Mouse (Mus musculus): Measurements from ENCODE around the gene Nmrk2.

DNA sequence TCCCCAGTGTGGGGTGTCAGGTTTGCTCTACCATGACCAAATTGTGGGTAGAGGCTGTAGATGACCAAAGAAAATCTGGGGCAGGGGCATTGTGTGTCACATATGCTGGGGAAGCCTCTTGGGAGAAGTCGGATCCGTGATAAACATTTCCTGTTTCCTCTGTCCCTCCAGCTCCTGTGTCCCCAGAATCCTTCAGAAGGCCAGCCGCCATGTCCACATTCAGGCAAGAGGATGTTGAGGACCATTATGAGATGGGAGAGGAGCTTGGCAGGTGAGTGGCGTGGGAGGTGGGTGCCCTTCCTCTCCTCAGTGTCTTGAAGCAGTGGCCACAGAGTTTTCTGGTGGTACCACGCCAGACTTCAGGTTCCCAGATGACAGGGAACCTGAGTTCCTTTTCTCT lies 18.0 kb downstream of the Nmrk2 start, which contains the start of gene 4930442H23Rik:
- no peak for TF ChIP-seq CTCF (IDR thresholded peaks at IDR 0.05; ENCODE audit: control insufficient read depth, insufficient read depth, low read length)
- no peak for TF ChIP-seq POLR2A (IDR thresholded peaks at IDR 0.05; ENCODE audit: borderline replicate concordance, control insufficient read depth, low read depth, low read length)

Measured in bone marrow, adult 2 months (tissue).